Mouse (Mus musculus): ENCODE results near the gene Ppp3r2. TPM values are rescaled to one million over a fixed set of nuclear protein-coding genes. Genes with fewer than 3 reads are reported as not detected.

Gene Ppp3r2
- total RNA-seq, 2 experiments from 2014 or later: 1.5 to 1.8 TPM

Other genes starting within 250 kb of the Ppp3r2 start
- gene Acnat1, start 208.1 kb downstream of the Ppp3r2 start, total RNA-seq (2021): 1 to 10 TPM in 1 of 2 experiments, under 1 TPM in 1; 0.57 to 1.1 TPM
- under 1 TPM; 0.18 to 0.27 TPM for gene Baat, start 175.5 kb downstream of the Ppp3r2 start, total RNA-seq (2021)
- gene Mrpl50, start 160.9 kb downstream of the Ppp3r2 start, total RNA-seq (2021): 10 to 100 TPM; 33.5 to 35.6 TPM
- gene Zfp189, start 160.8 kb downstream of the Ppp3r2 start, total RNA-seq (2021): 10 to 100 TPM; 16.7 to 18.3 TPM
- 1 to 10 TPM; 1.5 to 1.6 TPM for gene Aldob, start 132.5 kb downstream of the Ppp3r2 start, total RNA-seq (2021)
- gene Tmem246, start 84.1 kb downstream of the Ppp3r2 start, total RNA-seq (2021): 10 to 100 TPM; 76.8 to 80.3 TPM
- 10 to 100 TPM; 79.6 to 80.6 TPM for gene Rnf20, start 50.0 kb downstream of the Ppp3r2 start, total RNA-seq (2021)
- 10 to 100 TPM; 81.5 to 84.2 TPM for gene Grin3a, start 163.7 kb upstream of the Ppp3r2 start, total RNA-seq (2021)

All from layer of hippocampus, postnatal 10 days (tissue).